Mouse (Mus musculus): ENCODE results near the gene Zfp819. TPM values are rescaled to one million over a fixed set of nuclear protein-coding genes. Genes with fewer than 3 reads are reported as not detected.
A peak's percentile ranks its signal among the peaks of the same experiment; 100 is the strongest.

Gene Zfp819
- polyA plus RNA-seq (2014; fragmentation: Nextera tagmentation; extraction: Ambion mirVana): not detected in 2 replicates

- H3K4me2 ChIP-seq (ENCODE audit: low read length): peak within 1 kb of the TSS; percentile 62
- WGBS: 14% methylated on average over 41 of the region's 41 CpGs
Observed at GRCm38 (mm10) chr7:43606896-43607742, at the start of gene Zfp819. TSS of gene Zfp819 (plus strand) at chr7:43607169.

GRCm38 (mm10) chr7:43562006-43562633 is 44.8 kb upstream of the Zfp819 start, which contains the start of gene Zfp658:
TSS of gene Zfp658 (plus strand) at chr7:43562256.
- Histone ChIP-seq H3K27ac (replicated peaks in 1 of 2; ENCODE audit: control insufficient read depth in 1 of 2, insufficient read depth in 1 of 2, low read depth in 2 of 2, low read length in 2 of 2) (peak within 1 kb of the TSS; percentile 3 to 62), H3K9ac (ENCODE audit: low read length) (peak within 1 kb of the TSS; percentile 75), H3K9me3 (ENCODE audit: control insufficient read depth, low read length) (no peaks in the 10 kb centered on the region), H3K27me3 (ENCODE audit: control insufficient read depth, insufficient read depth, low read length) (no peaks in the 10 kb centered on the region), H3K36me3 (ENCODE audit: control insufficient read depth, insufficient read depth, low read length) (no peaks in the 10 kb centered on the region), H3K4me2 (ENCODE audit: low read length) (peak within 1 kb of the TSS; percentile 84), H3K4me3 (ENCODE audit: control insufficient read depth in 1 of 2, insufficient read depth in 1 of 2, low read depth in 1 of 2, low read length in 2 of 2) (peak within 1 kb of the TSS; percentile 54 to 64), H3K4me1 (ENCODE audit: control insufficient read depth in 2 of 2, insufficient read depth in 2 of 2, low read length in 2 of 2) (peaks cover 0 to 7% of the 10 kb centered on the region in 2 experiments; a peak in 2 of 4 replicates)
- WGBS: under 1% methylated on average over 27 of the region's 27 CpGs
- ATAC-seq (ENCODE audit: insufficient number of reproducible peaks, insufficient read depth, low FRiP score, low read depth): peak; percentile 77

More at GRCm38 (mm10) chr7:43606896-43607742, at the start of gene Zfp819:
- ATAC-seq (ENCODE audit: insufficient number of reproducible peaks, insufficient read depth, low FRiP score, low read depth): no peak
- Histone ChIP-seq H3K9me3 (ENCODE audit: control insufficient read depth, low read length) (no peaks in the 10 kb centered on the region), H3K4me3 (ENCODE audit: control insufficient read depth in 1 of 2, insufficient read depth in 1 of 2, low read depth in 1 of 2, low read length in 2 of 2) (peak within 1 kb of the TSS; percentile 18 to 25), H3K36me3 (ENCODE audit: control insufficient read depth, insufficient read depth, low read length) (no peaks in the 10 kb centered on the region), H3K27ac (replicated peaks in 1 of 2; ENCODE audit: control insufficient read depth in 1 of 2, insufficient read depth in 1 of 2, low read depth in 2 of 2, low read length in 2 of 2) (no peak within 1 kb of the TSS), H3K27me3 (ENCODE audit: control insufficient read depth, insufficient read depth, low read length) (peaks cover 6% of the 10 kb centered on the region; the same call in 1 of the 2 replicates), H3K4me1 (ENCODE audit: control insufficient read depth in 2 of 2, insufficient read depth in 2 of 2, low read length in 2 of 2) (peaks cover 3% of the 10 kb centered on the region in 2 experiments; a peak in 2 of 4 replicates), H3K9ac (ENCODE audit: low read length) (no peak within 1 kb of the TSS)

- H3K36me3 ChIP-seq (ENCODE audit: control insufficient read depth, insufficient read depth, low read length): peaks cover 3% of the 10 kb centered on the region
- ATAC-seq (ENCODE audit: insufficient number of reproducible peaks, insufficient read depth, low FRiP score, low read depth): no peak
- H3K9me3 ChIP-seq (ENCODE audit: control insufficient read depth, low read length): no peaks in the 10 kb centered on the region
- WGBS: under 1% methylated on average over 10 of the region's 10 CpGs
- no peaks in the 10 kb centered on the region for H3K27me3 ChIP-seq (ENCODE audit: control insufficient read depth, insufficient read depth, low read length)
- peak overlapping the region; percentile 54 to 64 for H3K4me3 ChIP-seq (ENCODE audit: control insufficient read depth in 1 of 2, insufficient read depth in 1 of 2, low read depth in 1 of 2, low read length in 2 of 2)
- peaks cover 0 to 7% of the 10 kb centered on the region in 2 experiments; a peak in 2 of 4 replicates for H3K4me1 ChIP-seq (ENCODE audit: control insufficient read depth in 2 of 2, insufficient read depth in 2 of 2, low read length in 2 of 2)
- peak overlapping the region; percentile 3 to 62; a peak in 3 of 4 replicates for H3K27ac ChIP-seq (replicated peaks in 1 of 2; ENCODE audit: control insufficient read depth in 1 of 2, insufficient read depth in 1 of 2, low read depth in 2 of 2, low read length in 2 of 2)
- peak overlapping the region; percentile 75 for H3K9ac ChIP-seq (ENCODE audit: low read length)
- peak overlapping the region; percentile 84 for H3K4me2 ChIP-seq (ENCODE audit: low read length)
Observed at GRCm38 (mm10) chr7:43562651-43563070, 44.3 kb upstream of the Zfp819 start.

GRCm38 (mm10) chr7:43563300-43563699 is 43.7 kb upstream of the Zfp819 start:
- ATAC-seq (ENCODE audit: insufficient number of reproducible peaks, insufficient read depth, low FRiP score, low read depth): no peak
- H3K9ac ChIP-seq (ENCODE audit: low read length): peak overlapping the region; percentile 75; the same call in 1 of the 2 replicates

GRCm38 (mm10) chr7:43571216-43571615 is 35.8 kb upstream of the Zfp819 start:
- Histone ChIP-seq H3K27me3 (ENCODE audit: control insufficient read depth, insufficient read depth, low read length) (no peaks in the 10 kb centered on the region), H3K9ac (ENCODE audit: low read length) (no peak overlapping the region), H3K36me3 (ENCODE audit: control insufficient read depth, insufficient read depth, low read length) (peaks cover 54% of the 10 kb centered on the region), H3K4me3 (ENCODE audit: control insufficient read depth in 1 of 2, insufficient read depth in 1 of 2, low read depth in 1 of 2, low read length in 2 of 2) (no peak overlapping the region), H3K27ac (replicated peaks in 1 of 2; ENCODE audit: control insufficient read depth in 1 of 2, insufficient read depth in 1 of 2, low read depth in 2 of 2, low read length in 2 of 2) (no peak overlapping the region), H3K9me3 (ENCODE audit: control insufficient read depth, low read length) (no peaks in the 10 kb centered on the region), H3K4me2 (ENCODE audit: low read length) (no peak overlapping the region), H3K4me1 (ENCODE audit: control insufficient read depth in 2 of 2, insufficient read depth in 2 of 2, low read length in 2 of 2) (no peaks in the 10 kb centered on the region)
- WGBS: 89% methylated on average over 2 of the region's 2 CpGs
- no peak for ATAC-seq (ENCODE audit: insufficient number of reproducible peaks, insufficient read depth, low FRiP score, low read depth)

More at GRCm38 (mm10) chr7:43563300-43563699, 43.7 kb upstream of the Zfp819 start:
- peak overlapping the region; percentile 84 for H3K4me2 ChIP-seq (ENCODE audit: low read length)
- H3K4me1 ChIP-seq (ENCODE audit: control insufficient read depth in 2 of 2, insufficient read depth in 2 of 2, low read length in 2 of 2): peaks cover 0 to 7% of the 10 kb centered on the region in 2 experiments; a peak in 2 of 4 replicates
- 54% methylated on average over 6 of the region's 6 CpGs for WGBS
- no peaks in the 10 kb centered on the region for H3K27me3 ChIP-seq (ENCODE audit: control insufficient read depth, insufficient read depth, low read length)
- no peak overlapping the region for H3K27ac ChIP-seq (replicated peaks in 1 of 2; ENCODE audit: control insufficient read depth in 1 of 2, insufficient read depth in 1 of 2, low read depth in 2 of 2, low read length in 2 of 2)
- H3K9me3 ChIP-seq (ENCODE audit: control insufficient read depth, low read length): no peaks in the 10 kb centered on the region
- H3K4me3 ChIP-seq (ENCODE audit: control insufficient read depth in 1 of 2, insufficient read depth in 1 of 2, low read depth in 1 of 2, low read length in 2 of 2): peak overlapping the region in 1 of 2 experiments; percentile 64; a peak in 2 of 4 replicates
- H3K36me3 ChIP-seq (ENCODE audit: control insufficient read depth, insufficient read depth, low read length): peaks cover 9% of the 10 kb centered on the region

GRCm38 (mm10) chr7:43579440-43580171 is 27.4 kb upstream of the Zfp819 start, which contains the start of gene Zfp719:
TSS of gene Zfp719 (plus strand) at chr7:43579610.
- Histone ChIP-seq H3K4me1 (ENCODE audit: control insufficient read depth in 2 of 2, insufficient read depth in 2 of 2, low read length in 2 of 2) (peaks cover 3 to 11% of the 10 kb centered on the region in 2 experiments; a peak in 3 of 4 replicates), H3K4me2 (ENCODE audit: low read length) (peak within 1 kb of the TSS; percentile 75), H3K36me3 (ENCODE audit: control insufficient read depth, insufficient read depth, low read length) (peaks cover 13% of the 10 kb centered on the region), H3K4me3 (ENCODE audit: control insufficient read depth in 1 of 2, insufficient read depth in 1 of 2, low read depth in 1 of 2, low read length in 2 of 2) (peak within 1 kb of the TSS; percentile 65 to 72), H3K9me3 (ENCODE audit: control insufficient read depth, low read length) (no peaks in the 10 kb centered on the region), H3K27me3 (ENCODE audit: control insufficient read depth, insufficient read depth, low read length) (no peaks in the 10 kb centered on the region), H3K27ac (replicated peaks in 1 of 2; ENCODE audit: control insufficient read depth in 1 of 2, insufficient read depth in 1 of 2, low read depth in 2 of 2, low read length in 2 of 2) (peak within 1 kb of the TSS; percentile 70 to 88), H3K9ac (ENCODE audit: low read length) (peak within 1 kb of the TSS; percentile 88)
- WGBS: under 1% methylated on average over 37 of the region's 37 CpGs
- peak; percentile 96 for ATAC-seq (ENCODE audit: insufficient number of reproducible peaks, insufficient read depth, low FRiP score, low read depth)

- H3K9ac ChIP-seq (ENCODE audit: low read length): peak overlapping the region; percentile 88
- H3K4me3 ChIP-seq (ENCODE audit: control insufficient read depth in 1 of 2, insufficient read depth in 1 of 2, low read depth in 1 of 2, low read length in 2 of 2): peak overlapping the region; percentile 11 to 72; a peak in 3 of 4 replicates
- H3K9me3 ChIP-seq (ENCODE audit: control insufficient read depth, low read length): no peaks in the 10 kb centered on the region
- no peaks in the 10 kb centered on the region for H3K27me3 ChIP-seq (ENCODE audit: control insufficient read depth, insufficient read depth, low read length)
- H3K36me3 ChIP-seq (ENCODE audit: control insufficient read depth, insufficient read depth, low read length): peaks cover 19% of the 10 kb centered on the region
- H3K4me1 ChIP-seq (ENCODE audit: control insufficient read depth in 2 of 2, insufficient read depth in 2 of 2, low read length in 2 of 2): peaks cover 3 to 11% of the 10 kb centered on the region in 2 experiments; a peak in 3 of 4 replicates
- WGBS: 70% methylated on average over 5 of the region's 5 CpGs
- no peak overlapping the region for H3K27ac ChIP-seq (replicated peaks in 1 of 2; ENCODE audit: control insufficient read depth in 1 of 2, insufficient read depth in 1 of 2, low read depth in 2 of 2, low read length in 2 of 2)
- H3K4me2 ChIP-seq (ENCODE audit: low read length): peak overlapping the region; percentile 75
- ATAC-seq (ENCODE audit: insufficient number of reproducible peaks, insufficient read depth, low FRiP score, low read depth): no peak
Observed at GRCm38 (mm10) chr7:43580526-43580925, 26.4 kb upstream of the Zfp819 start.

Data from heart, embryonic 14.5 days (tissue).